Mouse (Mus musculus) thymus, postnatal 4 days (tissue): ENCODE data around the gene BC061212.
"Not testable (repeated sequence)": the region's sequence is repeated elsewhere in the genome, so short reads cannot be mapped to it uniquely, and the experiment has no call there.

Source experiments
- DNase-seq: peaks from one replicate; pipeline ENCODE4 v3.0.0; 2021

The BC061212 gene

DNA sequence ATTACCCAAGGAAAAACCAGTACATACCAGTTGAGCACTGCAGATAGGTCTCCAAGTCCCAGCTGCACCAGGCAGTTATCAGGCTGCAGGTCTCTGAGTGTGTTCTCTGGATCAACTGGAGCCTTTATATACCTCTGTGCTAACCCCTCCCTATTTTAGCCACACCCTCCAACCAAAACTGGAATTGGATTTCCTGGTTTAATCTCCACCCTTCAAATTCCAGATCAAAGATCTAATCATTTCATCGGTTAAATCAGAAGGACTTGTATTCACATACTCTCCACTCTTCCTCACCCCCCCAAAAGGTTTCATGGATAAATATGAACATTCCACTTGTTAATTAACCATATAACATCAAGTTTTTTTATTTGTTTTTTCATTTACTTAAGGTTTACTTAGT, at the start of gene BC061212:
Gene BC061212 (minus strand): TSS at position 101 of the 400 bp plus-strand sequence.
- DNase-seq = not testable (repeated sequence)

GRCm38 (mm10) chr5:94076085-94076484, 5.7 kb upstream of the BC061212 start, which contains the start of gene Gm6351:
Gene Gm6351, plus strand, starts transcription at chr5:94076385.
- not testable (repeated sequence) for DNase-seq
